Mouse (Mus musculus) hindbrain, embryonic 10.5 days (tissue): ENCODE measurements around the gene Whamm. TPM values are rescaled to one million over a fixed set of nuclear protein-coding genes. Genes with fewer than 3 reads are reported as not detected.
A peak's percentile ranks its signal among the peaks of the same experiment; 100 is the strongest.

Source experiments
- DNase-seq: peaks from one replicate; pipeline ENCODE4 v3.0.0-alpha.2; 2017; ENCODE audit warnings: low spot score
- H3K27ac ChIP-seq: fragments of 300-500 bp; sonication (generic); 2 replicates; pipeline ENCODE4 v1.5.1; 2016; ENCODE audit warnings: mild to moderate bottlenecking, moderate library complexity
- H3K27me3 ChIP-seq: fragments of 300-500 bp; sonication (generic); 2 replicates; pipeline ENCODE4 v1.6.1; 2016; ENCODE audit warnings: mild to moderate bottlenecking; ENCODE audit not compliant: poor library complexity, insufficient read depth, severe bottlenecking
- H3K36me3 ChIP-seq: fragments of 300-500 bp; sonication (generic); 2 replicates; pipeline ENCODE4 v1.6.1; 2016; ENCODE audit warnings: mild to moderate bottlenecking, moderate library complexity
- H3K4me1 ChIP-seq: fragments of 300-500 bp; sonication (generic); replicated peaks from 2 replicates; pipeline ENCODE4 v1.6.1; 2016; ENCODE audit warnings: mild to moderate bottlenecking
- H3K4me3 ChIP-seq: fragments of 300-500 bp; sonication (generic); 2 replicates; pipeline ENCODE4 v1.5.1; 2016; ENCODE audit warnings: mild to moderate bottlenecking, moderate library complexity
- H3K9me3 ChIP-seq: fragments of 300-500 bp; sonication (generic); 2 replicates; pipeline ENCODE4 v1.6.1; 2016; ENCODE audit warnings: mild to moderate bottlenecking, moderate library complexity
- WGBS: fragments of 180-500 bp; shearing (Covaris S2); methylation state at CpG from one replicate; pipeline ENCODE4 v1.1.7; 2016; 5-methylcytosine and 5-hydroxymethylcytosine counted together
- polyA plus RNA-seq: library from polyadenylated mRNA; unstranded; fragments of >200 nt; fragmentation: Nextera tagmentation; extraction: Ambion mirVana; gene quantifications from 2 replicates; pipeline ENCODE4 v1.2.1, GENCODE M21; 2016

Gene Whamm
- polyA plus RNA-seq, 1 experiment from 2014 or later: 4.2 TPM

GRCm38 (mm10) chr7:81566892-81567291 is 4.2 kb upstream of the Whamm start, which contains the start of gene Fsd2:
Gene Fsd2, minus strand, starts transcription at chr7:81566944.
- Histone ChIP-seq H3K27me3 (no peaks in the 10 kb centered on the region; the same call in 1 of the 2 replicates), H3K4me1 (peaks cover 15% of the 10 kb centered on the region), H3K9me3 (no peaks in the 10 kb centered on the region), H3K36me3 (no peaks in the 10 kb centered on the region), H3K27ac (0 out of 2 replicates have a peak within 1 kb of the TSS, but pooled peaks have one; percentile 45), H3K4me3 (no peak within 1 kb of the TSS)
- 79% methylated on average over 9 of the region's 9 CpGs for WGBS
- no peak for DNase-seq

DNA sequence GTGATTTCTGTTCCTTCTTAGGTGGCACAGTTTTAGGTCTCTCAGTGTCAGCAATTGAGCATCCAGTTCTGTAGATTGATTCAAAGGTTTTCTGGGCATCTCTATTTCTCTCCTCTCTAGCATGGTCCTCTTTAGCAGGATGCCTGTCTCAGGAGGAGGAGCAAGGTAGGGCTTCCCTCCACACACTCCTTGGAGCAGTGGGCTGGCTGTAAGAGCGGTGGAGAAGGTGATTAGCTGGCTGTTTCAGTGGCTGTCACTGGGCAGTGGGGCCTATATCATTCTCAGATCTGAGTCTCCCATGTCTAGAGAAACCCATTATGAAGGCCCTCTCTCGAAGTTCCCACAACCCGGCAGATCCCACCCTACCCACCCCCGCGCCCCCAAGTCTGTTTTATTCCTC is 3.7 kb upstream of the Whamm start:
- DNase-seq: no peak
- Histone ChIP-seq H3K4me1 (peaks cover 20% of the 10 kb centered on the region), H3K9me3 (no peaks in the 10 kb centered on the region), H3K36me3 (no peaks in the 10 kb centered on the region), H3K27me3 (no peaks in the 10 kb centered on the region; the same call in 1 of the 2 replicates), H3K4me3 (no peak overlapping the region), H3K27ac (no peak overlapping the region)
- WGBS: 92% methylated on average over 5 of the region's 5 CpGs

GRCm38 (mm10) chr7:81569851-81570250 is 1.2 kb upstream of the Whamm start:
- Histone ChIP-seq H3K27me3 (no peaks in the 10 kb centered on the region; the same call in none of the 2 replicates), H3K27ac (no peak overlapping the region), H3K36me3 (peaks cover under 1% of the 10 kb centered on the region; the same call in 1 of the 2 replicates), H3K4me1 (peaks cover 25% of the 10 kb centered on the region), H3K9me3 (no peaks in the 10 kb centered on the region), H3K4me3 (no peak overlapping the region)
- no peak for DNase-seq
- 98% methylated on average over 1 of the region's 1 CpGs for WGBS

- Histone ChIP-seq H3K9me3 (no peaks in the 10 kb centered on the region), H3K4me1 (peaks cover 24% of the 10 kb centered on the region), H3K36me3 (peaks cover 5% of the 10 kb centered on the region; the same call in 1 of the 2 replicates), H3K4me3 (no peak overlapping the region), H3K27ac (no peak overlapping the region), H3K27me3 (no peaks in the 10 kb centered on the region; the same call in none of the 2 replicates)
- DNase-seq: no peak
- 91% methylated on average over 3 of the region's 3 CpGs for WGBS
Measured at GRCm38 (mm10) chr7:81570271-81570670, 795 bp upstream of the Whamm start.

- Histone ChIP-seq H3K4me3 (peak overlapping the region; percentile 83), H3K27ac (peak overlapping the region; percentile 93; the same call in 1 of the 2 replicates), H3K36me3 (peaks cover 10% of the 10 kb centered on the region; the same call in 1 of the 2 replicates), H3K9me3 (no peaks in the 10 kb centered on the region), H3K27me3 (no peaks in the 10 kb centered on the region; the same call in none of the 2 replicates), H3K4me1 (peaks cover 19% of the 10 kb centered on the region)
- DNase-seq: no peak
- WGBS: 5% methylated on average over 5 of the region's 5 CpGs
Measured at GRCm38 (mm10) chr7:81570752-81571107, 336 bp upstream of the Whamm start.

GRCm38 (mm10) chr7:81571941-81572441 is 925 bp downstream of the Whamm start:
- H3K4me3 ChIP-seq: peak overlapping the region; percentile 83

GRCm38 (mm10) chr7:81572610-81573268 is 1.7 kb downstream of the Whamm start:
- DNase-seq: no peak
- peaks cover 18% of the 10 kb centered on the region; the same call in 1 of the 2 replicates for H3K36me3 ChIP-seq
- no peaks in the 10 kb centered on the region for H3K9me3 ChIP-seq
- H3K4me1 ChIP-seq: peaks cover 15% of the 10 kb centered on the region; the same call in 1 of the 2 replicates
- WGBS: 85% methylated on average over 6 of the region's 6 CpGs
- H3K27ac ChIP-seq: no peak overlapping the region
- no peaks in the 10 kb centered on the region; the same call in 1 of the 2 replicates for H3K27me3 ChIP-seq
- H3K4me3 ChIP-seq: peak overlapping the region; percentile 83

More at GRCm38 (mm10) chr7:81571941-81572441, 925 bp downstream of the Whamm start:
- H3K9me3 ChIP-seq: no peaks in the 10 kb centered on the region
- H3K27me3 ChIP-seq: no peaks in the 10 kb centered on the region; the same call in none of the 2 replicates
- WGBS: 20% methylated on average over 15 of the region's 15 CpGs
- H3K27ac ChIP-seq: peak overlapping the region; percentile 93
- H3K4me1 ChIP-seq: peaks cover 16% of the 10 kb centered on the region; the same call in 1 of the 2 replicates
- peaks cover 18% of the 10 kb centered on the region; the same call in 1 of the 2 replicates for H3K36me3 ChIP-seq
- no peak for DNase-seq

GRCm38 (mm10) chr7:81573397-81573796 is 2.3 kb downstream of the Whamm start:
- no peak overlapping the region for H3K27ac ChIP-seq
- H3K9me3 ChIP-seq: no peaks in the 10 kb centered on the region
- no peak overlapping the region for H3K4me3 ChIP-seq
- DNase-seq: no peak
- peaks cover 15% of the 10 kb centered on the region; the same call in 1 of the 2 replicates for H3K4me1 ChIP-seq
- no peaks in the 10 kb centered on the region; the same call in 1 of the 2 replicates for H3K27me3 ChIP-seq
- 94% methylated on average over 6 of the region's 6 CpGs for WGBS
- peaks cover 25% of the 10 kb centered on the region for H3K36me3 ChIP-seq

DNA sequence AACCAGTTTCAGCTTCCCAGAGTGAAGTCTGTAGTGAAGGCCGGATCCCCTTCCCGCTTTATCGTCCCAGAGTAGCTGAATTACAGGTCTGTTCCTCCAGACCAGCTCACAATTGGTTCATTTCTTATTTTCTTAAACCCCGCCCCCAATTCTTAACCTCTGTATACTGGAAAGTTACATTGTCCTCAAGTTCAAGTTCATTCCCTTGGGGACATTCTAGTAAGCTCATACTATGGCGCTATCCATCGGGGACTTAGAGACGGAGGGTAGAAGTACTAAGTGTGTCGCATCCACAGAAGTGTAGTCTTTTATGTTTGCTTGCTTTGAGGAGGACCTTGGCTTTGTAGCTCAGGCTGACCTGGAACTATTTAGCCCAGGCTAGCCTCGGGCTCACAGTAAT is 2.8 kb downstream of the Whamm start:
- no peaks in the 10 kb centered on the region; the same call in 1 of the 2 replicates for H3K27me3 ChIP-seq
- 94% methylated on average over 9 of the region's 9 CpGs for WGBS

DNA sequence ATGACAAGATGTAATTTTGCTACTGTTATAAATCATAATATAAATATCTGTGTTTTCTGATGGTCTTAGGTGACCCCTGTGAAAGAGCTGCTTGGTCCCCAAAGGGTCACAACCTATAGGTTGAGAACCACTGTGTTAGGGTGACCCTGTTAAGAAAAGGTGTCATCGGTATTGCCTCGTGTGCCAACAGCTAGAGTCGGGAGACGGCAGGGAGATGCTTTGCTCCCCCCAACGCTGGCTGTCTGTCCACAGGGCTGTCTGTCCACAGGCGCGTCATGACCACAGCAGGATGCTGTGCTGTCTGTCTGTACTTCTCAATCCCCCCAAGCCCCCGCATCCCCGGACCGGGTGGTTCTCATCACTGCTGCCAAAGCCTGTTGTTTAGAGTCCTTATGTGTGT is 4.5 kb downstream of the Whamm start:
- H3K4me3 ChIP-seq: no peak overlapping the region
- 90% methylated on average over 10 of the region's 10 CpGs for WGBS

More for the DNA sequence above, 2.8 kb downstream of the Whamm start:
- Histone ChIP-seq H3K4me3 (no peak overlapping the region), H3K9me3 (no peaks in the 10 kb centered on the region), H3K4me1 (peaks cover 15% of the 10 kb centered on the region; the same call in 1 of the 2 replicates), H3K27ac (no peak overlapping the region), H3K36me3 (peaks cover 29% of the 10 kb centered on the region)
- no peak for DNase-seq

DNA sequence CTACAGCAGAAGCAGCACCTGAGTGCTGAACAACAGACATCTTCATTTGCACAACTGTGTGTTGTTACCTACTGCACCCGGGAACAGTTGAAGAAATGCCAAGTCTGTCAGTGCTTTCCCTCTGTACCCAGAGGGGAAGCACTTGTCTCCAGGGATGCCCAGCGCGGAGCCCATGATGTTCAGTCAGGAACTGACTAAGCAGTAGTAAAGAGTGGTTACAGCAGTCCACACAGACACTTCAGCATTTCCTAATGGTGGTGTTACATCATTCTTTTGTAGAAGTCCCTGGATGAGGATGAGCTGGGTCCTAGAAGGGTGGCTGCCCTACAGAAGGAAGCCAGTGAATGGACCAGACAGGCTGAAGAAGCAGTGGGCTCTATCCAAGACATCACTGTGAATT is 6.8 kb downstream of the Whamm start:
- no peaks in the 10 kb centered on the region; the same call in 1 of the 2 replicates for H3K27me3 ChIP-seq
- H3K4me1 ChIP-seq: peaks cover under 1% of the 10 kb centered on the region; the same call in 1 of the 2 replicates
- no peak overlapping the region for H3K4me3 ChIP-seq
- H3K36me3 ChIP-seq: peaks cover 39% of the 10 kb centered on the region
- 92% methylated on average over 3 of the region's 3 CpGs for WGBS
- no peak for DNase-seq
- H3K9me3 ChIP-seq: no peaks in the 10 kb centered on the region
- H3K27ac ChIP-seq: no peak overlapping the region

More for the DNA sequence above, 4.5 kb downstream of the Whamm start:
- peaks cover 15% of the 10 kb centered on the region; the same call in 1 of the 2 replicates for H3K4me1 ChIP-seq
- H3K27ac ChIP-seq: no peak overlapping the region
- no peak for DNase-seq
- H3K9me3 ChIP-seq: no peaks in the 10 kb centered on the region
- no peaks in the 10 kb centered on the region; the same call in 1 of the 2 replicates for H3K27me3 ChIP-seq
- peaks cover 39% of the 10 kb centered on the region for H3K36me3 ChIP-seq

DNA sequence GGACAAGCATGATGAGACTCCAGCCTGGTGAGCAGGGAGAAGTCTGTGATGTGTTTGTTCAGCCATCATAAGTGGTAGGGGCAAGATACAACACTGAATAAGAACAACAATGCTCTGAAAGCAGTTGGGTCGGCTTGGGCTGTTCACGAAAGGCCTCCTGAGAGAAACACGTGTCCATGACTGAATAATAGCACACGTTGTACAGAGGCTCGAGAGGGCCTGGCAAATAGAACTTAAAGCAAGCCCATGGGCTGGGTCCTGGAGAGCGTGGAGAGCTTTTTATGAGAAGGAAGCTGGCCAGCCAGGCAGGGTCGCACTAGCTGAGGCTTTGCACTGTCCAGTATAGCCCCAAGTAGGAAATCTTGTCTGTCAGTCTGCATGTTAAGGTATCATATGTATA is 7.3 kb downstream of the Whamm start:
- no peaks in the 10 kb centered on the region for H3K27me3 ChIP-seq
- DNase-seq: no peak
- no peaks in the 10 kb centered on the region for H3K4me1 ChIP-seq
- no peak overlapping the region for H3K4me3 ChIP-seq
- H3K36me3 ChIP-seq: peaks cover 39% of the 10 kb centered on the region
- H3K27ac ChIP-seq: no peak overlapping the region
- WGBS: 89% methylated on average over 7 of the region's 7 CpGs
- no peaks in the 10 kb centered on the region for H3K9me3 ChIP-seq

GRCm38 (mm10) chr7:81579312-81579711 is 8.2 kb downstream of the Whamm start:
- Histone ChIP-seq H3K4me1 (no peaks in the 10 kb centered on the region), H3K36me3 (peaks cover 43% of the 10 kb centered on the region), H3K9me3 (no peaks in the 10 kb centered on the region), H3K4me3 (no peak overlapping the region), H3K27ac (no peak overlapping the region), H3K27me3 (no peaks in the 10 kb centered on the region)
- DNase-seq: no peak
- 95% methylated on average over 5 of the region's 5 CpGs for WGBS
